Mouse (Mus musculus) bone marrow macrophage, adult 2 months (primary cell): ENCODE results near the gene Tekt3. TPM values are rescaled to one million over a fixed set of nuclear protein-coding genes. Genes with fewer than 3 reads are reported as not detected.

Source experiments
- H3K27ac ChIP-seq: 2 replicates; pipeline ENCODE4 v1.5.1; 2012; ENCODE audit warnings: low read depth, low read length; ENCODE audit not compliant: insufficient read depth
- H3K4me1 ChIP-seq: 2 replicates; pipeline ENCODE4 v1.6.1; 2012; ENCODE audit warnings: low read length; ENCODE audit not compliant: control insufficient read depth, insufficient read depth
- H3K4me3 ChIP-seq: 2 replicates; pipeline ENCODE4 v1.5.1; 2012; ENCODE audit warnings: mild to moderate bottlenecking, low read length, moderate library complexity; ENCODE audit not compliant: insufficient read depth
- CTCF ChIP-seq: IDR thresholded peaks from 2 replicates; pipeline ENCODE4 v1.5.1; 2012; ENCODE audit warnings: low read depth, mild to moderate bottlenecking, low read length, moderate library complexity
- POLR2A ChIP-seq: IDR thresholded peaks from 2 replicates; pipeline ENCODE4 v1.6.1; 2012; ENCODE audit warnings: mild to moderate bottlenecking, low read depth, low read length, borderline replicate concordance
- polyA plus RNA-seq: library from polyadenylated mRNA; stranded (reverse); fragments of >200 nt; gene quantifications from 2 replicates; pipeline ENCODE4 v1.2.4, GENCODE M21; 2012; ENCODE audit not compliant: missing spikeins, insufficient read depth, insufficient read length

Gene Tekt3
- polyA plus RNA-seq, 1 experiment: not detected

DNA sequence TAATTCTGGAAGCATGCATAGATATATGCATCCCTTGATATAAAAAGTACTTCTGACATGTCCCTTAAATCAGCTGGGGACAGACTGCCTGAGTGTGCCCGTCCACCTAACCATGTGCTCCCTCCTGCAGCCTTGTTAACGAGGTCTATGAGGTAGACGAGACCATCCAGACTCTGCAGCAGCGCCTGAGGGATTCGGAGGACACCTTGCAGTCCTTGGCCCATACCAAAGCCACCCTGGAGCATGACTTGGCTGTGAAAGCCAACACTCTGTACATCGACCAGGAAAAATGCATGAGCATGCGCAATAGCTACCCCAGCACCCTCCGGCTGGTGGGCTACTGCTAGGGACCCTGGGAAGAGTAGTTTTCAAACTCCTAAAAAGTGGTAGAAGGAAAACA, 33.0 kb downstream of the Tekt3 start:
- peaks cover 32% of the 10 kb centered on the region for H3K4me1 ChIP-seq
- TF ChIP-seq CTCF: no peak
- no peak for TF ChIP-seq POLR2A
- H3K27ac ChIP-seq: no peak overlapping the region
- no peak overlapping the region for H3K4me3 ChIP-seq

- TF ChIP-seq CTCF (no peak), POLR2A (no peak)
- H3K4me1 ChIP-seq: peaks cover 19% of the 10 kb centered on the region
- no peak overlapping the region for H3K4me3 ChIP-seq
- no peak overlapping the region for H3K27ac ChIP-seq
Measured at GRCm38 (mm10) chr11:63098016-63098415, 36.6 kb downstream of the Tekt3 start.

GRCm38 (mm10) chr11:63099390-63099789, 37.9 kb downstream of the Tekt3 start:
- no peak overlapping the region for H3K27ac ChIP-seq
- H3K4me1 ChIP-seq: peaks cover 11% of the 10 kb centered on the region
- TF ChIP-seq CTCF (no peak), POLR2A (no peak)
- H3K4me3 ChIP-seq: no peak overlapping the region

DNA sequence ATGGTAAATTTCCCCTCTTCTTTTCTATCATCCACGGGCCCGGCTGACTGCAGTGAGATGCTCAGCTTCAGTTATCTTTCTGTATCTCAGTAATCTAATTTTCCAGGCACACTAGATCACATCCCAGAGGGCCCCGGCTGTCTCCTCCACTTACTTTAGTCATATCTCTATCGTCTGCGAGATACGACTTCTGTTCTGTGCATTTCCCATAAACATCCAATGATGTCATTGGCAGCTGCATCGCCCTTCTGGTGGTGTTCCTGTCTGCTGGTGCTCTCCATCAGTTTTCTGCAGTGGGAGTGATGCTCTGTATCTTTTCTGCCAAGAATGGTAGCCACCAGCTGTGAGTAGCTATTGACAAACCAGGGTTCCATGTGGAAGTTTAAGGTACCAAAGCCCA, 41.8 kb downstream of the Tekt3 start:
- Histone ChIP-seq H3K4me3 (no peak overlapping the region), H3K4me1 (peaks cover 10% of the 10 kb centered on the region), H3K27ac (no peak overlapping the region)
- TF ChIP-seq CTCF (no peak), POLR2A (no peak)

- H3K4me1 ChIP-seq: peaks cover 4% of the 10 kb centered on the region; the same call in 1 of the 2 replicates
- H3K27ac ChIP-seq: no peak overlapping the region
- TF ChIP-seq CTCF (no peak), POLR2A (no peak)
- H3K4me3 ChIP-seq: no peak overlapping the region
Measured at GRCm38 (mm10) chr11:63104026-63104425, 42.6 kb downstream of the Tekt3 start.

DNA sequence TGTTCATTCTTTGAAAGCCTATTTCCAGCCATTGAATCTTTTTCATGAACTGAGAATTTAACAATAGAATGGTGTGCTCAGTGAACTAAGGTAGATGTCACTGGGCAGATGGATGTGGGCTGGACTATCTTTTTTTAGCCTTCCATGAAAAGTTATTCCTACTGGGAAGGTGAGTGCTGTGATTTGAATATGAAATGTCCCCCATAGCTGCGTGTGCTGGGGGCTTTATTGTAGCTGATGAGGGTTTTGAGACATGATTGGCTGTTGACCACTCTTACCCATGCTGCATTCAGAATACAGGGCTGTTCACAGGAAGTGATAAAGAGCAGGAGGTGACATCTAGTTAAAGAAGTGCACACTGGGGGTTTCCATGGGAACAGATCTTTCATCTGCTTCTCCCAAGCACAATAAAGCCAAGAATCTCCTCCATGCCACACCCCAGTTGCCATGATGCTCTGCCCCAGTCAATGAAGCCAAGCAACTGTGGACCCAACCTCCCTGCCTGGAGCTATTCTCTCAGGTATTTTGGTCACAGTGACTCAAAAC, 47.8 kb downstream of the Tekt3 start:
- TF ChIP-seq CTCF (no peak), POLR2A (no peak)
- Histone ChIP-seq H3K4me1 (peaks cover 18% of the 10 kb centered on the region), H3K4me3 (no peak overlapping the region), H3K27ac (no peak overlapping the region)

GRCm38 (mm10) chr11:63110329-63110728, 48.9 kb downstream of the Tekt3 start:
- Histone ChIP-seq H3K4me1 (peaks cover 28% of the 10 kb centered on the region), H3K27ac (no peak overlapping the region), H3K4me3 (no peak overlapping the region)
- TF ChIP-seq POLR2A: no peak
- no peak for TF ChIP-seq CTCF

GRCm38 (mm10) chr11:63114807-63115641, 53.6 kb downstream of the Tekt3 start:
- Histone ChIP-seq H3K4me1 (peaks cover 26% of the 10 kb centered on the region), H3K27ac (no peak overlapping the region), H3K4me3 (no peak overlapping the region)
- TF ChIP-seq POLR2A (no peak), CTCF (no peak)

DNA sequence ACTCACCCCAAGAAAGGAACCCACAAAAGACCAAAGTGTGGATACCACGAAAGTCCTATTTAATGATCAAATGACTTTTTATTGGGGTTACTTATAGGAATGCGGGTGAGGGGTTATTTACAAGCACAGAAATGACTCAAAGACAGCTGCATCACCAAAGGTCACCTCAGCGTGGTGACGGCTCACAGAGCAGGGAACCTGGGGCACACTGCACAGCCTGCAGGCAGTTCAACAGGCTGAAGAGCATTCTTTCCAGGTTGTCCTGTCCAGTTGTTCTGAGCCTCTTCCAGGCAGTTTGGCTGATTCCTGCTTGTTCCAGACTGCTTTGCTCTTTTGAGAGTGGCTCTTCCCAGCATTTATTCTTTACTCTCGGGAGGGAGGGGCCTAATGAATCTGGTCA, 55.2 kb downstream of the Tekt3 start:
- Histone ChIP-seq H3K4me1 (peaks cover 29% of the 10 kb centered on the region), H3K4me3 (no peak overlapping the region), H3K27ac (no peak overlapping the region)
- TF ChIP-seq CTCF: no peak
- no peak for TF ChIP-seq POLR2A

GRCm38 (mm10) chr11:63117266-63117665, 55.8 kb downstream of the Tekt3 start:
- no peak for TF ChIP-seq POLR2A
- TF ChIP-seq CTCF: no peak

More at GRCm38 (mm10) chr11:63117266-63117665, 55.8 kb downstream of the Tekt3 start:
- Histone ChIP-seq H3K27ac (no peak overlapping the region), H3K4me3 (no peak overlapping the region), H3K4me1 (peaks cover 34% of the 10 kb centered on the region)
